Mouse (Mus musculus) cerebellum, adult 11-12 months (tissue): Measurements from ENCODE around the gene Dmrta2.
A peak's percentile ranks its signal among the peaks of the same experiment; 100 is the strongest.

ENCODE experiments used
- DNase-seq: peaks from one replicate; pipeline ENCODE4 v3.0.0; 2022

The Dmrta2 gene

DNA sequence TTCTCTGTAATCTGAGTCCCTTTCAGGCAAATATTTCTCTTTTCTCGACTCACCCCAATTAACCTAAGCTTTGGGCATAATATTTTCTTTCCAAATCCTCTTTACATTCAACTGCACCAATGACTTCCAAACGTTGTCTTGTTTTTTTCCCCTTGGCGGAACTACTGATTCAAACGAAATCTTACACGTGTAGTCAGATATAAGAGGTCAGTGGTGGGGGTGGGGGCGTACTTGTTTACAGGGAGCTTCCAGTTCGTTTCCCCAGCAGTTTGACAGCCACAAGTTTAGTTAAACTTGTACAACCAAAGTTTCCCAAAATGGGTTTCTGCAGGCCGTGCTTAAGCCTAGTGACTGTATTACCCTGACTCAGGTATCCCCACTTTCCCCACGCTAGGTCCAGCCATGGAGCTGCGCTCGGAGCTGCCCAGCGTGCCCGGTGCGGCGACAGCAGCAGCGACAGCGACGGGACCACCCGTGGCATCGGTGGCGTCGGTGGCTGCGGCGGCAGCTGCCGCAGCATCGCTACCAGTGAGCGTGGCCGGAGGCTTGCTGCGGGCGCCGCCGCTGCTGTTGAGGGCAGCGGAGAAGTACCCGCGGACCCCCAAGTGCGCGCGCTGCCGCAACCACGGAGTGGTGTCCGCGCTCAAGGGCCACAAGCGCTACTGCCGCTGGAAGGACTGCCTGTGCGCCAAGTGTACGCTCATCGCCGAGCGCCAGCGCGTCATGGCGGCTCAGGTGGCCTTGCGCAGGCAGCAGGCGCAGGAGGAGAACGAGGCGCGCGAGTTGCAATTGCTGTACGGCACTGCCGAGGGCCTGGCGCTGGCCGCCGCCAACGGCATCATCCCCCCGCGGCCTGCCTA is 1.8 kb downstream of the Dmrta2 start:
- no peak for DNase-seq

DNA sequence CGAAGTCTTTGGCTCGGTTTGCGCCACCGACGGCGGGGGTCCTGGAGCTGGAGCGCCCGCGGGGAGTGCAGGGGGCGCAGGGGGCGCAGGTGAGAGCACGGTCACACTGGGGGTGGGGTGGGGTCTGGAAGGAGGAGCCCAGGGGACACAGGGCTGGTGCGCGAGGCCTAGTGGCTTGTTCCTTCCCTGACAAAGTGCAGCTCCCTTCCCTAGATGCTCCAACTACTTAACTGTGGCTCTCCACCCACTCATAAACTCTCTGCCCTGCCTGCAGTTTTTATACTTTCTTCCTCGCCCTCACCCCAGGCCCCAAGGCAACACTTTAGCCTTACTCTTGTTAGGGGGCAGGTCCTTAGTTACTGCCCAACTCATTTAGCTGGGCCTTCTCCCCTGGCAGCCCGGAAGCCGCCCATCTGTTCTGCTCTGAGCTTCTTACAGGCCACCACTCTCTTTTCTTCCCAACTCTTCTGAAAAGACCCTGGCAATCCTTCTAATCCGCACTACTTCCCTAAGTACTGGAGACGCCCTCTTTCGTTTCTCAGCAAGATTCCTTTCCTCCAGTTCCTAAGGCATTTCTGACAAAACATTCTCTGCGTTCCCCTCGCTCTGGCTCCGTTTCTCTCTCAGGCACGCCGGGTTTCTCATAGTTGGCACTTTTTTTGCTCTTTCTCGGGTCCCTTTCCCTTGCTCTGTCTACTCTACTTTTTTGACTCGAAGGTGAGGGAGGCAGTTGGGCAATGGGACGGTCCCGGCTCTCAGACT is 2.6 kb downstream of the Dmrta2 start:
- DNase-seq, result no peak

DNA sequence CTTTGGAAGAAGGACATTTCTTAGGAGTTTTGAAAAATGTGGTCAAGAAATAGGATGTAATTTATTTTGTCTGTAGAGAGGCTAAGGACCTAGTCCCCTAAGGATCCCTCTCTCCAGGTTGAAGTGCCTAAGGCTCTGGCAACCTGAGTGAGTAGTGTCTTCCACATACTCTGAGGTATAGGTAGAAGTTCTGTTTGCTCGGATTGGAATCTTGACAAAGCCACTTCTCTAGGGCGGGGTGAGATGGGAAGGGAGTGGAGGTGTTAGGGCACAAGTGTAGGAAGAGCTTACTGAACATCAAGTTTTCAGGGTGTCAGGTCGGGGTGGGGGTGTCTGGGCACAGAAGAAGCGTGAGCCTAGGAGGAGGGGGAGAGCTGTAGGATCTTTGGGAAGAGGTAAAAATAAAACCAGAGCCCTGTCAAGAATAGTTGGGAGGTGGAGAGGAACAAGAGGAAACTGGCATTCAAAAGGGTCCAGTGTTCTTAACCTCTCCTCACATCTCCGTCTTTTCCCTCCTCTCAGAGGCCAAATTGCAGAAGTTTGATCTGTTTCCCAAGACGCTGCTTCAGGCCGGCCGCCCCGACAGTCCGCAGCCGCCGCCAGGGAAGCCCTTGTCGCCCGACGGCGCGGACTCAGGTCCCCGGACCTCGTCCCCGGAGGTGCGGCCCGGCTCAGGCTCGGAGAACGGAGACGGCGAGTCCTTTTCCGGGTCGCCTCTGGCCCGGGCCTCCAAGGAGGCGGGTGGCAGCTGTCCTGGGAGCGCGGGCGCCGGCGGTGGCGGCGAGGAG is 3.4 kb downstream of the Dmrta2 start:
- DNase-seq, result no peak

DNA sequence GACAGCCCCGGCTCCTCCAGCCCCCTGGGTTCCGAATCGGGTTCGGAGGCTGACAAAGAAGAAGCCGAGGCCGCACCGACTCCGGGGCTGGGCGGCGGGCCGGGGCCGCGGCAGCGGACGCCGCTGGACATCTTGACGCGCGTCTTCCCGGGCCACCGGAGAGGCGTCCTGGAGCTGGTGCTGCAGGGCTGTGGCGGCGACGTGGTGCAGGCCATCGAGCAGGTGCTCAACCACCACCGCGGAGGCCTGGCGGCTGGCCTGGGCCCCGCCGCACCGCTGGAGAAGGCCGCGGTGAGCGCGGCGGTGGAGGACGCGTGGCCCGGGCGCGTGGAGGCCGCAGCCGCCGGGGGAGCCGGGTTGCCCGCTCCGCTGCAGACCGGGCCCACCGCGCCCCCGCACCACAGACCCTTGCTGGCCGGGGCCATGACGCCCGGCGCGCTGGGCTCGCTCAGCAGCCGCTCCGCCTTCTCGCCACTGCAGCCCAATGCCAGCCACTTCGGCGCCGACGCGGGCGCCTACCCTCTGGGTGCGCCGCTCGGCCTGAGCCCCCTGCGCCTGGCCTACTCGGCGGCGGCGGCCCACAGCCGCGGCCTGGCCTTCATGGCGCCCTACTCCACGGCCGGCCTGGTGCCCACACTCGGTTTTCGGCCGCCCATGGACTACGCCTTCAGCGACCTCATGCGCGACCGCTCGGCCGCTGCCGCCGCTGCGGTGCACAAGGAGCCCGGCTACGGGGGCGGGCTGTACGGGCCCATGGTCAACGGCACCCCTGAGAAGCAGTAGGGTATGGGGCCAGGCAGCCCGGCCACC is 4.2 kb downstream of the Dmrta2 start:
- no peak for DNase-seq

DNA sequence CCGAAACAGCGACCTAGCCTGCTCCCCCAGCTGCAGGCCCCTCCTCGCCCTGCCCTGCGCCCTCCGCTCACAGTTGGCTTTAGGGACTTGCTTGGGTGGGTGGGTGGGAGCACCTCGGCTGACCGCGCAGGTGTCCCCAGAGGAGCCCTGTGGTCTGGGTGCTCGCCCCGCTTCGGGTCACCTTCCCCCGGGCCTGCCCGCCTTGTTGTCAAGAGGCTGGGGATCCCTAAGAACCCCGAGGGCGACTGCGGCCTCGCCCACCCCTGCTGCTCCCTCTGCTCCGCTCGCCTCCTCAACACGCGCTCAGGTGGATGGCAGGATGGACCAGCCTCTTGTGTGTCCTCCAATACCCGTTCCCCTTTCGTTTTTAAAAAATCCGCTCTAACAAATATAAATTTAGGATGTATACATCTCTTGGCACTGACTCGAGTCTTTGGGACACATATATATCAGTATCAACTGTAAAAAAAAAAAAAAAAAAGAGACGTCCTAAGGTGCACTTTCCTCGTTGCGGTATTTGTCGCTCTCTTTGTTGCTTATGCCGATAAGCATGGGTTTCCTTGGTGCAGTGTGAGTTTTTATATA is 4.9 kb downstream of the Dmrta2 start:
- no peak for DNase-seq

DNA sequence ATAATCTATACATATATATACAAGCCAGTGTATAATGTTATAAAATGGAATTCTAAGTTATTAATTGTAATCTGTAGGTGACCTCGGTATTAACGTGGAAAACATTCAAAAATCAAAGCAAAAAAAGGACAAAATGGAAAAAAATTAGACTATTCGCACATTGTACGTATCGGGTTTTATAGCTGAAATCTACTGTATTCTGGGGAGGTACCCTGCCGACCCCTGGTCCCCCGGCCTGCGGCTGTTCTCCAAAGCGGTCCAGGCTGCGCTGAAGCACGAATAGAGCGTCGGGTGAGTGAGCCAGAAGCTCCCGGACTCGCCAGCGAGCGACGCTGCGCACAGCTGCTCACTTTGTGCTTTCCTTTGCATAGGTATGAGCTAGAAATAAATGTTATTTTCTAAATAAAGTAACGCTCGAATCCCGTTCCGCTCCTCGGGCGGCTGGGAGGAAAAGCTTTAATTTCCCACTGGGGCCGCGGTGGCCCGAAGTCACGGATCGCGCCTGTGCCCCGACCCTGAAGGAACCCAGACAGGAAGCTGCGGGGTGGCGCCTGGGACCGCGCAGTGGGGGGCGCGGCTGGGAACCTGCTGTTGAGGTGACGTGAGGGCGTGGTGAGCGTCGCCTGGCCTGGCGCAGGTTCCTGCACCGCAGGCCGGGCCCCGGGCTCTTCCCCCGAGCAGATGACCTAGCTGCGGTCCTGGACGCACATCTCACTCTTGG is 5.6 kb downstream of the Dmrta2 start:
- no peak for DNase-seq

DNA sequence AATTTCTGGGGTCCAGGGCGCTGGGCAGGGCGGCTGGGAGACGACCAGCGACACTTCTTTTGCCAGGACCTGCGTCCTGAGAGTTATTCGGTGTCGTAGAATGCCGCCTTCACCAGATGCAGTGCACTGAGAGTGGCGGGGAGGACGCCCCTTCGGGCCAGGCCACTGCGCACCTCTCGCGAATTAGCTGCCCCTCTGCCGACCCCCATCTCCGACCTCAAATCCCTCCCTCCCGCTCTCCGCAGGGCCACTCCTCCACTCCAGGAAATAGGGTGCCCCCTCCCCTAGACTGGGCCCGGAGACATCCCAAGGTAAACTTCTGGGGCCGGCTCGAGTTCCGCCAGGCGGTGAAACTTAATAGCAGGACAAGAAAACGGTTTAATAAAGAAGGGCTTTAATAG is 6.2 kb downstream of the Dmrta2 start:
- no peak for DNase-seq

DNA sequence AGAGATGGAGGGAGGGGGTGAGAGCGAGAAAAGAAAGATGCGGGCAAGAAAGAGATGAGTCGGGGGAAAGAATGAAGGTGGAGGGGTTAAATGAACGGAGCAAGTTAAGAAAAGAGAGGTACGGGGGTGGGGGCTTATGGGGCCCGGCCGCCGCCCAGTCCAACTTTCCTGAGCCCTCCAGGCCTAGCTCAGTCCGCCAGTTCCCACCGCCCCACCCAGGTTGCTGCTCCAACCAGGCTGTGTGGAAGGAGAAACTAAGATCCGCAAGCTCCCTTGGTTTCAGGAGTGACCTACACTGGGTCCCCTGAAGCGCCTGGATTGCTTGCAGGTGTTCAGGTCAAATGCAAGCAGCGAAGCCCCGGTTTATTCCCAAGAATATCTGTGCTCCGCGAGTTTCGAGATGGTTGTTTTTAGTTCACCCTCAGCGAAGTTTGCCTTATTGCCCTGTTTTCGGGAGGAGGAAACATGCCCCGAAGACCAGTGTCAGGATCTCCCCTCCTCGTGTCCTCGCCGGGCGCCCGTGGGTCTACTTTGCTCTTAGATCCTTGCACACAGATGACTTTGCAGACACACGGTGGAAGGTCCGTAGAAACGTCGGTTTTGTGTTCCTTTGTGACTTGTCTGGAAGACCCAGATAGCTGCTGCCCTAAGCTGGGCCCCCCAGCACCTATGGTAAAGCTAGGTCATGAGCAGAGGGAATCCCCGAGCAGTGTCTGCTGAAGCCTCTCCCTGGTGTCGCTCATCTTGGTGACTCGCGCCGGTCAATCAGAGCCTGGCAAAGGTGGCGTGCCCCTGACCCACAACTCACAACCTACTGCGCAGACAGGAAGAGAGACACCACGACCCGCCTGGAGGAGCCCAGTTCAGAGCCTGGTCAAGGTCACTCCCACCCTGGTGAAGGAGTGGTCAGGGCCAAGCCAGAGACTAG is 6.9 kb downstream of the Dmrta2 start:
- no peak for DNase-seq

DNA sequence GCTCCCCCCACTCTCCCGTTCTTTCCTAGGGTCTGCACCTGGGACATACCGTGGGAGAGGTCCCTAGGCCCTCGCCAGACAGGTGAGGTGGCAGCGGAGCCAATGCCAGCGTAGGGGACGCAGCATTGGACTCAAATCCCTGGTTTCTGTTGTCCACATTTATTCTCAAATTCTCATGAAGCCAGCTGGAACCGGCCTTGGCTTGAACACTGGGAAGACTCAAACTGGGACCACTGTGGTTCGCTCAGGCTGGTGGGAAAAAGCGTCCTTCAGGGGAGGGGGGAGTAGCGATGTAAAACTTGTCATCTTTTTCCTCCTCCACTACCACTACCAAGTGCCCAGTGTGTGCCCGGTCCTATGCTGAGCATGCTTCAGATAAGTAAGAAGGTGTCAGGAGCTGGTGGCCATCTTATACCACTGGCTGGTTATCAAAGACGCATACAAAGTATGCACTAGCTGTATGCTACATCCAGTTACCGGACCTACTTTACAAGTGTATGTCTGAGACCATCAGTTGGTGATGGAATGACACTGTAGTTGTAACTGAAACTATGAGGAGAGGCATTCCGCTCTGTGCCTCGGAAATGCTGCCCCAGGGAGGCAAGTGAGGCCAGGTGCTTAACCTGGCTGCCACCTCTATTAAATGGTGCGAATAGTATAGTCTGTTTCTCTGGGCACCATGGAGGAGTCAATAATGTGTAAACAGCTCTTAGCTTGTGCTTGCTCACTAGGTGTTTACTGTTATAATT is 7.7 kb downstream of the Dmrta2 start:
- no peak for DNase-seq

DNA sequence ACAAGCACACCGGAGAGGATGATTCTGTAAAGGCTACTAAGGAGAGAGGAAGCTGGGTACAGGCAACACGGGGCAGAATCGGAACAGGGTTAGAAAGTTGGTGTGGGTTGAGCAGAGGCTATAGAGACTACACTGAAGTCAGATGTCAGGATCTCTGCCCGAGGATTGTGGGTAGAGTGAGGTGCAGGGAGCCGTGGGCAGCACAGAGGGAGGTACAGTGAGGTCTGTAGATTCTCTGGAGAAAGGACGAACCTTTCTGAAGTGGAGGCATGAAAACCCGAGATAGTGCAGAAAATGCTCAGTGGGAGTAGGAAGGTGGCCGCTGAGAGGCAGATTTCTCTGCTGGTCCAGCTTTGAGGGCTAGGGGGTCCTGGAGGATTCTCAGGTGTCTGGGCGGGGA is 8.4 kb downstream of the Dmrta2 start:
- DNase-seq, result no peak

DNA sequence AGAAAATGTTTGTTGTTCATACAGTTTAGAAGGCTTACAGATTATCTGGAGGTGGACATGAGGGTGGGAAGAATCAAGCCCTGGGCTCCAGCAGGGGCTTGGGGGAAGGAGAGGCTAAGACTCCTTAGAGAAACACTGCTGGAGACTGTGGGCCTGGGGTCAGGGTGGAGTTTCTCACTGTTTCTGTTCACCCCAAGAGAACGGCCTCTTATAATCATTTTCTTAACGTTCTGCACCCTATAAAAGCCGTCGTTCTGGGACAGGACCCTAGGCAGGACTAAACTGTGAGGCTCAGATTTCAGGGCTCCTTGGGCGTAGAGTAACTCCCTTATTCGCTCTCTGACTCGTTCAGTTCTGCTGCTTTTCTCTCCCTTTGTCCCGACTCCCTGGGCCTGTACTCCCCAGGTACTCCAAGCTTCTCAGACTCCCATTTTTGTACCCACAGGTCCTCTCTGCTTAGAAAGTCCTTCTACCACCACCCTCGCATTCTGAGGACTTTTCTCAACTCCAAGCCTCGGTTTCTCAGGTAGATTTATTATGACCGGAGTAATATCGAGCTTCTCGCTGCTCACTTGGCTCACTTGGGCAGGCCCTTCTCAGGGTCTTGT is 9.0 kb downstream of the Dmrta2 start:
- DNase-seq, result no peak

DNA sequence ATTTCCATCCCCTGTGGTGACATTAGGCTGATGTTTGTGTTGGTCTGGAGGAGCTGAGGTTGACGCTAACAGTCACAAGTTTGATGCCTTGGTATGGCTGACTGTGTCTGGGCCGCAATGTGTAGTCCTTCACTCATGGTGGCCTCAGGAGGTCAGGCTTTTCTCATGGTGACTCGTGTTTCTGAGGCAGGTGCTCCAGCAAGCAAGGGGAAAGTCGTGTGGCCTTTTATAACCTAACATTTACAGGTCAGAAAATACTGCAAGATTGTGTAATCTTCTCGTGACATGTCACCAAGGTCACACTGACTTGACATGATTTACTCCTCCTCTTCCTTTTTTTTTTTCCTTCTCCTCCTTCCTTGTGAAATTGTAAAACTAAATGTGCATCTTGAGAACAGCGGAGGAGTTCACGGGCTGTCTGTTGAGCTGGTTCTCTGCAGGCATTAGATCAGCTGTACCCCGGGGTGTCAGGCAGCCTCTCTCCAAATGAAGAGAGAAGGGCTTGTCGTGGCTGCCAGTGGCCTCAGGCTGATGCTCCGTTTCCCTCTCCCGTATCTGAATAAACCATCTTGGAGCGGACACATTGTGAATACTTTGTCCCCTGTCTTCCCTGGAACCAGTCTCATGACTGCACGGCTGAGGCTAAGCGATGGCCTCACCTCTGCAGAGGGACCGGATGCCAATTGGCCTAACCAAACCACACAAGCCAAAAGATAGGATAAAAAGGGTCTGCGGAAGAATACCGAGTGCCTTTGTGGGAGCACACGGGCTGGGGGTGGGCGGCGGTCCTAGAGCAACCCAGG is 9.9 kb downstream of the Dmrta2 start:
- no peak for DNase-seq

DNA sequence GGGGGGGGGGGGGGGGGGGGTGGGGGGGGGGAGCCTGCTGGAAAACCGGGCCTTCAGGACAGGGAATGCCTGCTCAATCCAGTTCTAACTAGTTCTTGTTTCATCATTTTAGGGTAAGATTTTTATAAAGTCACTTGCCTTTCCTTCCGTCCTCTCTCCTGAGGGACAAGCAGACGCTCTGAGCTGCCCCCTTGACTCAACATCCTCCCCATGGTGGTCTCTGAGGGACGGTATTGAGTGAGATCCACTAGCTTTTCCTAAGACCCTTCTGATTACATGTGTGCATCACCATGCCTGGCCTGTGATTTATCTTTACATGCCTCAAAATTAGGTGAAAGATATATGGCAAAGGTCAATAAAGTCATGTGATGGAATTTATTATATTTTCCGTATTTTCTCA is 10.6 kb downstream of the Dmrta2 start:
- no peak for DNase-seq

DNA sequence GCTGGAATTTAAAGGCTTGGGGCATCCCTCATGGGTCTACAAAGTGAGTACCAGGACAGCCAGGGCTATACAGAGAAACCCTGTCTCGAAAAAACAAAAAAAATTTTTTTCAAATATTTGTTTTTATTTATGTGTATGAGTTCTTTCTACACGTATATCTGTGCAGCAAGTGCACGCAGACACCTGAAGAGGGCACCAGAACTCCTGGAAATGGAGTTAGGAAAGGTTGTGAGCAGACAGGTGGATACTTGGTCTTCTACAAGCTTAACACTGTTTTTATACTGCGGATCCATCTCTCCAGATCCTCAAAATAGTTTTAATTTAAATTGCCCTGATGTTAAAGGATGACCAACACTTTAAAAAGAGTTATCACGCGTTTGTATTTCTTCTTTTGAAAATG is 11.4 kb downstream of the Dmrta2 start:
- no peak for DNase-seq

DNA sequence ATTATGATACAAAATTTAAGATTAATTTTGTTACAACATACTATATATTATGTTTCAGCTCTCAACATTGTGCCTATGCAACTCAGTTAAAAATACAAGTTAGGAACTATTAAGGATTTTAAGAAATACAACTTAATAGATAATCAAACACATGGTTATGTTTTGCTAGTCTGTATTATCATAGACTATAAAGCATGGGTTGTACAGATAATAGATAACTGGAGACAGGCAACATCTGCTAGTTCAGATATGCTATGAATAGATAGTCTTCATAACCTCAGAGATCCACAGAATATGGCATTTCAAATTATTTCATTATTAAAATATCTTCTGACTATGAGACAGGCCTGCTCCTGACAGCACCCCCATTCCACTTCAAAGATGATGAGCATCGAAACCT is 28.2 kb downstream of the Dmrta2 start:
- DNase-seq, result no peak

DNA sequence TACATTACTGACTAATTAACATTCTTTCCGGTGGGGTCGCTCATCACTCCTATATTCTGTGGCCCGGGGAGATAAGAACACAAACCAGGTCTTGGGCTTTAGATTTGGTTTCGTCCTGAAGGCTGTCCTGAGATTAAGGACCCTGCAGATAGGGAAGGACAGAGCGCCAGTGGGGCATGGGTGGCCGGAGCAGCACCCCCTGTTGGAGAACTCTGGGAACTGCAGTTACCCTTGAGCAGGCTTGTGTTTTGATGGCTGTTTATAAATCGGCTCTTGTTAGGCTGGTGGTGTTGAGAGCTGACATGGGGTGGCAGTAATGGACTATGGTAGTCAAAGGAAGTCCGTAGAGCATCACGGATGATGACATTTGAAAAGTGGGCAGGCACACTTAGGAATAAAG is 41.3 kb downstream of the Dmrta2 start:
- DNase-seq, result no peak

DNA sequence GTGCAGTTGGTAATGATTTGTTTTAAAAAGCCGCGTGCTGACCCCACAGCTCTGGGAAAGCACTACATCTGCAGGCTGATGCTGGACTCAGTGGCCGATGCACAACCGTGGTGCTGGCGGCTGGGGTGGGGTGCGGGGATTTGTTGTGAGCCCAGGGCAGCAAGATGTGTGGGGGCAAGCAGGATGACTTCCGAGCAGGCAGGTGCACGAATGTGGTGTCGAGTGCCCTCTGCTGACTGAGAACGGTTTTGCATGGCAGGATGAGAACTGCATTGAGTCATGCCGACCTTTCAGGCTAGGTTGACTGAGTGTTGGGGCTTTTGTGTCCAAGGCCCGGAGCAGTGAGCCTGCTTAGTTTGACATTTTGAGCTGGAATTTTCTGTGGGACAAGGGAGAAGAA is 42.4 kb downstream of the Dmrta2 start:
- peak; percentile 40 for DNase-seq

DNA sequence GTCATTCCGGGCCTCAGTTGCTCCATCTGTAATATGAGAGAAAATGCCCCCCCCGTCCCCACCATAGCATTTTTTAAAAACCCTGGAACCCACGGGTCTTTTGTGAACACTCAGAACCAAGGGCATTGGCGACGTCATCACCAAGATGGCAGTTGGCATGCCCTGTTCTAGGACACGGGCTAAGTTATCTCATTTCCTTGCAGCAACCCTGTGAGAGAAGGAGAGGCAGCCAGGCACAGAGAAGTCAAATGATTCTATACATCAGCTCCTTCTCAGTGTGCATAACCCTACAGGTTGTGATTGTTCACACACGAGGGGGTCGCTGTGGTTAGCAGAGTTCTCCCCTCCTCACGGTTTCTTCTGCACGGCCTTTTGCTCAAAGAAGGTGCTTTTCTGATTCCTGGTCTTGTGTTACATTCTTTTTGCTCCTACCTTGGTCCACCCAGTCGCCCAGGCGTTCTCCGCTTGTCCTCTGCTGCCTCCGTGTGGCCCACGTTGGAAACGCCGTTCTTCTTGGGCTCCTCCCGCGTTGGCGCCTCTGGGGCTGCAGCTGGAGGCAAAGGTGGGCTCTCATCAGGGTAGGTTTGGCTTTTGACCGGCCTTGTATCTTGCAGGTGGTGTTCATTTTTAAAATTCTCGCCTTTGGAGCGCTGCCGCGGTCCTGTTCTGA is 44.2 kb downstream of the Dmrta2 start:
- DNase-seq, result peak; percentile 22
